Mouse (Mus musculus): Measurements from ENCODE around the gene Gm3839.
"Not testable (repeated sequence)": the region's sequence is repeated elsewhere in the genome, so short reads cannot be mapped to it uniquely, and the experiment has no call there.

The Gm3839 gene

DNA sequence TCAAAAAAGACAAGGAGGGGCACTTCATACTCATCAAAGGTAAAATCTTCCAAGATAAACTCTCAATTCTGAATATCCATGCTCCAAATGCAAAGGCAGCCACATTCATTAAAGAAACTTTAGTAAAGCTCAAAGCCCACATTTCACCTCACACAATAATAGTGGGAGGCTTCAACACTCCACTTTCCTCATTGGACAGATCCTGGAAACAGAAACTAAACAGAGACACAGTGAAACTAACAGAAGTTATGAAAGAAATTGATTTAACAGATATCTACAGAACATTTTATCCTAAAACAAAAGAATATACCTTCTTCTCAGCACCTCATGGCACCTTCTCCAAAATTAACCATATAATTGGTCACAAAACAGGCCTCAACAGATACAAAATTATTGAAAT lies at the start of gene Gm3839:
Gene Gm3839, minus strand, starts transcription at position 101 of the 400 bp plus-strand sequence.
- DNase-seq (ENCODE audit: low read depth, low spot score): not testable (repeated sequence)

DNA sequence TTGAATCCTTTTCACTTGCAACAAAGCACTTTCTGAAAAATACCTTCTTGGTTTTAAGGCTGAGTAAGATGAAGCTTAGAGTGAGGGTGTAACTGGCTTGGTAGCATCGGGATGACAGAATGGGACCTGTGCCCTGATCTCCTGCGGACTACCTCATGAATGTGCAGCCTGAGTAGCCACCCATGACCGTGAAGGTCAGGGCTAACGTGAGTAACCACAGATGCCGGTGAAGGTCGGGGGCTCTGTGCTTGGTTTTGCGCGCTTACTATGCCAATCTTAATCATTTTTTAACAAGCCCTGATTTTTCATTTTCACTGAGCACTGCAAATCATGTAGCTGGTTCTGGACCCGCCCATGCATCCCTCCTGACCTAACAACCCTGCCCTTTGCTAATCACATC lies 49.1 kb upstream of the Gm3839 start:
- no peak for DNase-seq (ENCODE audit: low read depth, low spot score)

DNA sequence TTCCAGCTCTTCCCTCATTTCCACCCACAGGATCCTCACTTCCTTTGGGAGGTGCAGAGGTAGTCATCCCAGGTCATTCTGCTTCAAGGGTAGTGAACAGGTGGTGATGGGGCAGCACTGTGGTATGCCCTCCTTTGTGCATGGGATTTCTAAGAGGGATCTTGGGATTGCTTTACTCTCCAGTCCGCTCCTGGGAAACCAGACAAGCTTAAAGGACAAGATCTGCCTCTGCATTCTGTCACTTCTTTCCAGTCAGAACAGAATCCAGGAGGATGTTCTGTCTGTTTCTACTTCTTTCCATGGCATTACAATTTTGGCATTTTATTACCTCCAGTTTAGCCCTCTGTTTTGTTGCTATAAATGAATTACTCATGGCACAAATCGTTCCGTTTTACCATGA lies 21.3 kb upstream of the Gm3839 start:
- DNase-seq (ENCODE audit: low read depth, low spot score): no peak

DNA sequence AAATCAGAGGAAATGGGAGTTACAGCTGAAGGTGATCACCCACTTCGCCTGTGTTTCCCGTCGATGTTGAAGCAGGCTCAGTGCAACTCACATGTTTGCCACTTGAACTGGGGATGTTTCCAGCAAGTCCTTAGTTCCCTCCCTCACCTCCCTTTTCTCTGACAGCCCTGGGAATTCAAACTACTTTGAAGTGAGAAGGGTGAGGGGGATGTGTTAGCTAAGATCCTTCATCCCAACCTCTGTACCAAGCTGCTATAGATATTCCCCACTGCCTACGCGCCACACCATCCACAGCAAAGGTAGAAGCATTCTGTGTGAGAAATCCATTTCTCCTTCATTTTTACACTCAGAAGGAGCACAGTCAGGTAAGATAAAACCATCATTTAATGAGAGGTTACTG lies 18.7 kb upstream of the Gm3839 start:
- no peak for DNase-seq (ENCODE audit: low read depth, low spot score)

GRCm38 (mm10) chr14:11346086-11346485 lies 10.4 kb downstream of the Gm3839 start:
- no peak for DNase-seq (ENCODE audit: low read depth, low spot score)

DNA sequence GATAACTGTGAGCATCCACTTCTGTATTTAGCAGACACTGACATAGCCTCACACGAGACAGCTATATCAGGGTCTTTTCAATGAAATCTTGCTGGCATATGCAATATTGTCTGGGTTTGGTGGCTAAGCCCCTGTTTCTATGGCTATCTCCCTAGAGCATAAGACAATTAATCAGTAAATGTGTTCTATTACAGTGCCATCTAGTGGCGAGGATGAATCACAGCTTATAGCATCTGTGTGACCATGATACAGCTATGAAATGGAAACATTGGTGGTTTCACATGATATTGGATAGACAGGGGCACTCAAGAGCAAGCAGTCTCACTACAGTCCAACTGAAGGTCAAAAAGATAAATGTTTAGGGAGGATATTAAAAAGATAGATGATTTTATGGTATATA lies 26.5 kb downstream of the Gm3839 start:
- DNase-seq (ENCODE audit: low read depth, low spot score): peak; percentile 18

- DNase-seq (ENCODE audit: low read depth, low spot score): peak; percentile 4
These were observed 49.4 kb downstream of the Gm3839 start for GRCm38 (mm10) chr14:11307079-11307478.

- not testable (repeated sequence) for DNase-seq (ENCODE audit: low read depth, low spot score)
These were observed 68.6 kb downstream of the Gm3839 start for GRCm38 (mm10) chr14:11287956-11288355.

GRCm38 (mm10) chr14:11257161-11257705 lies 99.3 kb downstream of the Gm3839 start:
- no peak for DNase-seq (ENCODE audit: low read depth, low spot score)

- DNase-seq (ENCODE audit: low read depth, low spot score): no peak
These were observed 108.5 kb downstream of the Gm3839 start for GRCm38 (mm10) chr14:11248053-11248452.

DNA sequence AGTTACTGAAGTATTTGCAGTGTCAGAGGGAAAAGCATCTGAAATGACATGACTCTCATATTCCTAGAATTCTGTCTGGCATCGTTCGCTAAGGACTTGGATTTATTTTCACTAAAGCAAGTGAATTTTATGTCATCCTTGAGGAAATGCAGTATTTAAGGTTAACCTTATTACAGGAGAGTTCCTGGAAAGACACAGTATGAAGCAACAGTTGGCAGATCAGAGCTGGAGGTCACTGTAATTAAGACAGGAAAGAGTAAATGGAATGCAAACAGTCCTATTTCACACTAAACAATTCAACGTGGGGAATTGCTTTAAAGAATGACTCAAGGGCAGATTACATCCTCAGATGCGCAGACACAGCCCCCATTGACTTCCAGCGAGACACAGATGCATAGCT lies 112.0 kb downstream of the Gm3839 start:
- DNase-seq (ENCODE audit: low read depth, low spot score): no peak

- no peak for DNase-seq (ENCODE audit: low read depth, low spot score)
These were observed 124.4 kb downstream of the Gm3839 start for GRCm38 (mm10) chr14:11232086-11232485.

Data from CD4-positive helper T cell, adult 2 months (primary cell).